Mouse (Mus musculus): ENCODE data around the gene Mlph. TPM values are rescaled to one million over a fixed set of nuclear protein-coding genes. Genes with fewer than 3 reads are reported as not detected.

Gene Mlph
- polyA plus RNA-seq, 1 experiment from 2014 or later: 8.8 TPM

- no peak overlapping the region for H3K27ac ChIP-seq (replicated peaks)
- no peaks in the 10 kb centered on the region for H3K9me3 ChIP-seq (ENCODE audit: control insufficient read depth, low read length)
- 78% methylated on average over 7 of the region's 7 CpGs for WGBS
- no peak overlapping the region for H3K4me3 ChIP-seq (ENCODE audit: low read depth, low read length)
- H3K36me3 ChIP-seq (ENCODE audit: control insufficient read depth, insufficient read depth, low read length): no peaks in the 10 kb centered on the region
- ATAC-seq (ENCODE audit: low FRiP score, low TSS enrichment): no peak
- H3K4me2 ChIP-seq (replicated peaks; ENCODE audit: low read depth): no peak overlapping the region
- no peak for DNase-seq (ENCODE audit: low spot score)
- TF ChIP-seq EP300 (optimal IDR thresholded peaks at IDR 0.05): no peak
- TF ChIP-seq CTCF (IDR thresholded peaks at IDR 0.05; ENCODE audit: low read depth): no peak
- no peaks in the 10 kb centered on the region for H3K27me3 ChIP-seq (ENCODE audit: control insufficient read depth, insufficient read depth, low read length)
- H3K9ac ChIP-seq (ENCODE audit: low read length): no peak overlapping the region
- no peaks in the 10 kb centered on the region for H3K4me1 ChIP-seq (replicated peaks; ENCODE audit: control insufficient read depth, insufficient read depth)
These were observed 36.8 kb downstream of the Mlph start for GRCm38 (mm10) chr1:90951670-90952069.

- Histone ChIP-seq H3K9ac (ENCODE audit: low read length) (no peak within 1 kb of the TSS), H3K4me2 (replicated peaks; ENCODE audit: low read depth) (no peak within 1 kb of the TSS), H3K4me1 (replicated peaks; ENCODE audit: control insufficient read depth, insufficient read depth) (no peaks in the 10 kb centered on the region), H3K9me3 (ENCODE audit: control insufficient read depth, low read length) (no peaks in the 10 kb centered on the region), H3K36me3 (ENCODE audit: control insufficient read depth, insufficient read depth, low read length) (no peaks in the 10 kb centered on the region), H3K27me3 (ENCODE audit: control insufficient read depth, insufficient read depth, low read length) (no peaks in the 10 kb centered on the region), H3K27ac (replicated peaks) (no peak within 1 kb of the TSS), H3K4me3 (ENCODE audit: low read depth, low read length) (no peak within 1 kb of the TSS)
- DNase-seq (ENCODE audit: low spot score): no peak
- ATAC-seq (ENCODE audit: low FRiP score, low TSS enrichment): no peak
- WGBS: 88% methylated on average over 8 of the region's 8 CpGs
- TF ChIP-seq CTCF (IDR thresholded peaks at IDR 0.05; ENCODE audit: low read depth) (no peak), EP300 (optimal IDR thresholded peaks at IDR 0.05) (no peak)
These were observed 37.9 kb downstream of the Mlph start, which contains the start of gene Prlh for GRCm38 (mm10) chr1:90952808-90953207. Prlh (plus strand) TSS chr1:90953108.

GRCm38 (mm10) chr1:90953688-90954087 lies 38.8 kb downstream of the Mlph start:
- no peaks in the 10 kb centered on the region for H3K27me3 ChIP-seq (ENCODE audit: control insufficient read depth, insufficient read depth, low read length)
- no peaks in the 10 kb centered on the region for H3K9me3 ChIP-seq (ENCODE audit: control insufficient read depth, low read length)
- TF ChIP-seq CTCF (IDR thresholded peaks at IDR 0.05; ENCODE audit: low read depth) (no peak), EP300 (optimal IDR thresholded peaks at IDR 0.05) (no peak)
- DNase-seq (ENCODE audit: low spot score) (no peak), ATAC-seq (ENCODE audit: low FRiP score, low TSS enrichment) (no peak)
- H3K36me3 ChIP-seq (ENCODE audit: control insufficient read depth, insufficient read depth, low read length): no peaks in the 10 kb centered on the region
- no peak overlapping the region for H3K27ac ChIP-seq (replicated peaks)
- H3K4me3 ChIP-seq (ENCODE audit: low read depth, low read length): no peak overlapping the region
- no peaks in the 10 kb centered on the region for H3K4me1 ChIP-seq (replicated peaks; ENCODE audit: control insufficient read depth, insufficient read depth)
- H3K9ac ChIP-seq (ENCODE audit: low read length): no peak overlapping the region
- H3K4me2 ChIP-seq (replicated peaks; ENCODE audit: low read depth): no peak overlapping the region
- WGBS: 72% methylated on average over 11 of the region's 11 CpGs

- Histone ChIP-seq H3K4me2 (replicated peaks; ENCODE audit: low read depth) (no peak overlapping the region), H3K27ac (replicated peaks) (no peak overlapping the region), H3K27me3 (ENCODE audit: control insufficient read depth, insufficient read depth, low read length) (no peaks in the 10 kb centered on the region), H3K9ac (ENCODE audit: low read length) (no peak overlapping the region), H3K36me3 (ENCODE audit: control insufficient read depth, insufficient read depth, low read length) (no peaks in the 10 kb centered on the region), H3K4me3 (ENCODE audit: low read depth, low read length) (no peak overlapping the region), H3K4me1 (replicated peaks; ENCODE audit: control insufficient read depth, insufficient read depth) (no peaks in the 10 kb centered on the region), H3K9me3 (ENCODE audit: control insufficient read depth, low read length) (no peaks in the 10 kb centered on the region)
- ATAC-seq (ENCODE audit: low FRiP score, low TSS enrichment): peak; percentile 79
- TF ChIP-seq CTCF (IDR thresholded peaks at IDR 0.05; ENCODE audit: low read depth): peak; percentile 90
- TF ChIP-seq EP300 (optimal IDR thresholded peaks at IDR 0.05): no peak
- 31% methylated on average over 7 of the region's 7 CpGs for WGBS
- peak; percentile 67 for DNase-seq (ENCODE audit: low spot score)
These were observed 41.6 kb downstream of the Mlph start for GRCm38 (mm10) chr1:90956245-90957096.

GRCm38 (mm10) chr1:90962526-90962925 lies 47.6 kb downstream of the Mlph start:
- Histone ChIP-seq H3K27me3 (ENCODE audit: control insufficient read depth, insufficient read depth, low read length) (no peaks in the 10 kb centered on the region), H3K4me2 (replicated peaks; ENCODE audit: low read depth) (no peak overlapping the region), H3K4me3 (ENCODE audit: low read depth, low read length) (no peak overlapping the region), H3K4me1 (replicated peaks; ENCODE audit: control insufficient read depth, insufficient read depth) (0 out of 2 replicates have a peak, but pooled peaks cover 4% of the 10 kb centered on the region), H3K36me3 (ENCODE audit: control insufficient read depth, insufficient read depth, low read length) (no peaks in the 10 kb centered on the region), H3K27ac (replicated peaks) (no peak overlapping the region), H3K9me3 (ENCODE audit: control insufficient read depth, low read length) (no peaks in the 10 kb centered on the region), H3K9ac (ENCODE audit: low read length) (no peak overlapping the region)
- TF ChIP-seq EP300 (optimal IDR thresholded peaks at IDR 0.05): no peak
- no peak for TF ChIP-seq CTCF (IDR thresholded peaks at IDR 0.05; ENCODE audit: low read depth)
- DNase-seq (ENCODE audit: low spot score) (no peak), ATAC-seq (ENCODE audit: low FRiP score, low TSS enrichment) (no peak)
- 34% methylated on average over 4 of the region's 4 CpGs for WGBS

- 2% methylated on average over 3 of the region's 3 CpGs for WGBS
- Histone ChIP-seq H3K4me1 (replicated peaks; ENCODE audit: control insufficient read depth, insufficient read depth) (0 out of 2 replicates have a peak, but pooled peaks cover 4% of the 10 kb centered on the region), H3K9me3 (ENCODE audit: control insufficient read depth, low read length) (no peaks in the 10 kb centered on the region), H3K27me3 (ENCODE audit: control insufficient read depth, insufficient read depth, low read length) (no peaks in the 10 kb centered on the region), H3K36me3 (ENCODE audit: control insufficient read depth, insufficient read depth, low read length) (no peaks in the 10 kb centered on the region), H3K4me3 (ENCODE audit: low read depth, low read length) (no peak overlapping the region), H3K9ac (ENCODE audit: low read length) (no peak overlapping the region), H3K4me2 (replicated peaks; ENCODE audit: low read depth) (no peak overlapping the region), H3K27ac (replicated peaks) (no peak overlapping the region)
- TF ChIP-seq EP300 (optimal IDR thresholded peaks at IDR 0.05): no peak
- no peak for TF ChIP-seq CTCF (IDR thresholded peaks at IDR 0.05; ENCODE audit: low read depth)
- ATAC-seq (ENCODE audit: low FRiP score, low TSS enrichment): peak; percentile 87
- peak; percentile 75 for DNase-seq (ENCODE audit: low spot score)
These were observed 48.1 kb downstream of the Mlph start for GRCm38 (mm10) chr1:90962994-90963393.
